Mouse (Mus musculus) testis, adult 2 months (tissue): ENCODE measurements at regions not wholly inside any gene's neighbourhood (a gene's known extent, or its start where the extent isn't known, plus 50 kb on each side); places are given as distances from the start of the nearest gene placed in this dataset.

Experiments used
- CTCF ChIP-seq: fragments of 200-500 bp; IDR thresholded peaks from 2 replicates; pipeline ENCODE4 v1.5.1; 2012; ENCODE audit warnings: low read depth, mild to moderate bottlenecking, inconsistent platforms, low read length, moderate library complexity; ENCODE audit not compliant: control insufficient read depth, insufficient read depth, insufficient replicate concordance
- POLR2A ChIP-seq: fragments of 200-500 bp; IDR thresholded peaks from 2 replicates; pipeline ENCODE4 v1.6.1; 2012; ENCODE audit warnings: low read depth, mild to moderate bottlenecking, inconsistent platforms, low read length, moderate library complexity; ENCODE audit not compliant: control insufficient read depth

DNA sequence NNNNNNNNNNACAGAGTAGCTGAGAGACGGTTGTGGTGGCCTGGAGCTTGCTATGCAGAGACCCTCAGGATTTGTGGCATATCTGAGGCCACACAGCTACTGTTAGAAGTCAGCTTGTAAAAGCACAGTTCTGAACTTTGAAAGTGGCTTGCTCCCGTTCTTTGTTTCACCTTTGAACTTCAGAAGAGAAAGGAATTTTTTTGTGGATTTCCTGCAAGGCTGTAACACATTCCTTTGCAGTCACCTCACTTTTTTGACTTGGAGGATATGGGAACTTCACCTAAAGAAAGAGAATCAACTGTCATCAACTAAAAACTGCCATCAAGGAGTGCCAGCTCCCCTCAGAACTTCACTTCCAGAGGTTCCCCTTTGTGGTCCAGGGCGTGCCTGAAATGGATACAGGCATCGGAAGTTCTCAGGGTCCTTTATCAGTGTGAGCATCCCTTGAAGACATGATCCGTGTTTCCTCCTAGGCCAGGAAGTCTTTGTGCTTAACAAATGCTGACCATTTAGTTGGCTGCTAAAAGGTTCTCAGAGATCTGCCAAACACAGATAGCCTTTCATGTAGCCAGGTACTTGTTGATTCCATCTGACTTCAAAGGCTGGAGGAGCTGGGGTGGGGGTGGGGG is 275.5 kb downstream of the Mreg start:
- no peak for TF ChIP-seq CTCF
- no peak for TF ChIP-seq POLR2A
